Mouse (Mus musculus) gastrocnemius, postnatal 36 days (tissue): ENCODE results near the gene Bmi1. TPM values are rescaled to one million over a fixed set of nuclear protein-coding genes. Genes with fewer than 3 reads are reported as not detected.
A peak's percentile ranks its signal among the peaks of the same experiment; 100 is the strongest.

Experiments used
- DNase-seq, 2 experiments: peaks; one replicate each; pipeline ENCODE4 v3.0.0; 2022
- intact Hi-C: fragments of 180-260 bp; cut with DNase I; formaldehyde crosslinking; loops from one replicate; pipeline ENCODE4 v1.15.1; 2025
- total RNA-seq, 2 experiments: library from RNA; stranded (reverse); gene quantifications; 2 replicates each; pipeline ENCODE4 v1.2.3; 2021

The Bmi1 gene
- total RNA-seq, 2 experiments from 2014 or later, result 37.2 to 37.6 TPM

GRCm38 (mm10) chr2:18686386-18686785 is 9.6 kb downstream of the Bmi1 start:
- DNase-seq, result no peak
- intact Hi-C loops, result no loop called here

GRCm38 (mm10) chr2:18686826-18687519 is 10.2 kb downstream of the Bmi1 start:
- intact Hi-C loops, result no loop called here

GRCm38 (mm10) chr2:18687671-18688170 is 10.9 kb downstream of the Bmi1 start:
- intact Hi-C loops, result no loop called here

More at GRCm38 (mm10) chr2:18686826-18687519, 10.2 kb downstream of the Bmi1 start:
- no peak for DNase-seq

GRCm38 (mm10) chr2:18688286-18688685 is 11.5 kb downstream of the Bmi1 start:
- no peak for DNase-seq
- intact Hi-C loops, result no loop called here

More at GRCm38 (mm10) chr2:18687671-18688170, 10.9 kb downstream of the Bmi1 start:
- no peak for DNase-seq

- intact Hi-C loops, result no loop called here
- DNase-seq, result peak; percentile 33 to 37
Measured at GRCm38 (mm10) chr2:18688708-18689063, 11.9 kb downstream of the Bmi1 start.

GRCm38 (mm10) chr2:18689064-18689921 is 12.5 kb downstream of the Bmi1 start:
- DNase-seq, result peak in 1 of 2 experiments; percentile 58
- intact Hi-C loops, result no loop called here

- DNase-seq, result peak in 1 of 2 experiments; percentile 33
- intact Hi-C loops, result loop anchor here (10.0 kb wide), 1 partner anchor 295 kb away; the partner anchor contains the start of gene Dnajc1
Measured at GRCm38 (mm10) chr2:18690055-18690691, 13.4 kb downstream of the Bmi1 start.

- DNase-seq, result no peak
- intact Hi-C loops, result loop anchor here (10.0 kb wide), 1 partner anchor 296 kb away; the partner anchor contains the start of gene Dnajc1
Measured at GRCm38 (mm10) chr2:18690756-18691155, 13.9 kb downstream of the Bmi1 start.

- intact Hi-C loops, result loop anchor here (2.0 to 10.0 kb wide), 2 partner anchors 15 to 297 kb away; partner anchors contain the start of genes Bmi1 and Dnajc1
- no peak for DNase-seq
Measured at GRCm38 (mm10) chr2:18692031-18692430, 15.2 kb downstream of the Bmi1 start.

- DNase-seq, result no peak
- intact Hi-C loops, result loop anchor here (2.0 to 10.0 kb wide), 2 partner anchors 16 to 298 kb away; partner anchors contain the start of genes Bmi1 and Dnajc1
Measured at GRCm38 (mm10) chr2:18692548-18692947, 15.7 kb downstream of the Bmi1 start.

GRCm38 (mm10) chr2:18693491-18693870 is 16.7 kb downstream of the Bmi1 start:
- intact Hi-C loops, result loop anchor here (2.0 to 10.0 kb wide), 2 partner anchors 17 to 299 kb away; partner anchors contain the start of genes Bmi1 and Dnajc1
- no peak for DNase-seq

GRCm38 (mm10) chr2:18693871-18694610 is 17.2 kb downstream of the Bmi1 start, which contains the start of gene Spag6:
Gene Spag6 (plus strand): TSS chr2:18694032.
- peak; percentile 61 to 85 for DNase-seq
- intact Hi-C loops, result loop anchor here (2.0 to 10.0 kb wide), 2 partner anchors 17 to 299 kb away; partner anchors contain the start of genes Bmi1 and Dnajc1

- intact Hi-C loops, result loop anchor here (10.0 kb wide), 1 partner anchor 300 kb away; the partner anchor contains the start of gene Dnajc1
Measured at GRCm38 (mm10) chr2:18694611-18694950, 17.8 kb downstream of the Bmi1 start.

GRCm38 (mm10) chr2:18695163-18695562 is 18.3 kb downstream of the Bmi1 start:
- intact Hi-C loops, result loop anchor here (10.0 kb wide), 1 partner anchor 300 kb away; the partner anchor contains the start of gene Dnajc1
- DNase-seq, result no peak

More at GRCm38 (mm10) chr2:18694611-18694950, 17.8 kb downstream of the Bmi1 start:
- no peak for DNase-seq

- DNase-seq, result no peak
- intact Hi-C loops, result loop anchor here (10.0 kb wide), 1 partner anchor 301 kb away; the partner anchor contains the start of gene Dnajc1
Measured at GRCm38 (mm10) chr2:18695629-18696150, 18.9 kb downstream of the Bmi1 start.

- intact Hi-C loops, result loop anchor here (10.0 kb wide), 1 partner anchor 303 kb away; the partner anchor contains the start of gene Dnajc1
- no peak for DNase-seq
Measured at GRCm38 (mm10) chr2:18697591-18698244, 20.9 kb downstream of the Bmi1 start.

- intact Hi-C loops, result loop anchor here (10.0 kb wide), 1 partner anchor 304 kb away; the partner anchor contains the start of gene Dnajc1
- peak in 1 of 2 experiments; percentile 32 for DNase-seq
Measured at GRCm38 (mm10) chr2:18698663-18699385, 22.0 kb downstream of the Bmi1 start.
